Mouse (Mus musculus) layer of hippocampus, postnatal 10 days (tissue): ENCODE data around the gene Dusp2. TPM values are rescaled to one million over a fixed set of nuclear protein-coding genes. Genes with fewer than 3 reads are reported as not detected.

Experiments
- total RNA-seq, 2 experiments: library from RNA; stranded (reverse); gene quantifications; 2 replicates each; pipeline ENCODE4 v1.2.3; 2021

Gene Dusp2
- total RNA-seq, 2 experiments from 2014 or later: 3.1 to 3.7 TPM

Other genes starting within 250 kb of the Dusp2 start
- gene Ncaph, start 202.2 kb upstream of the Dusp2 start, total RNA-seq: 1 to 10 TPM; 7.6 to 7.9 TPM
- 1 to 10 TPM; 4.1 to 4.5 TPM for gene Itpripl1, start 192.7 kb upstream of the Dusp2 start, total RNA-seq
- under 1 TPM; 0.31 to 0.53 TPM for gene 1810024B03Rik, start 127.9 kb upstream of the Dusp2 start, total RNA-seq
- gene Snrnp200, start 127.8 kb upstream of the Dusp2 start, total RNA-seq: 10 to 100 TPM; 76.9 to 81.5 TPM
- gene Ciao1, start 88.3 kb upstream of the Dusp2 start, total RNA-seq: 10 to 100 TPM; 63.6 to 64.1 TPM
- 100 to 1,000 TPM; 119 to 121 TPM for gene Tmem127, start 88.3 kb upstream of the Dusp2 start, total RNA-seq
- gene Stard7, start 65.9 kb upstream of the Dusp2 start, total RNA-seq: 100 to 1,000 TPM; 169 to 186 TPM
- gene Astl, start 2.5 kb downstream of the Dusp2 start, total RNA-seq: not detected
- gene Adra2b, start 27.0 kb downstream of the Dusp2 start, total RNA-seq: under 1 TPM; 0.23 to 0.29 TPM
- gene Gpat2, start 89.0 kb downstream of the Dusp2 start, total RNA-seq: not detected
- gene Fahd2a, start 108.4 kb downstream of the Dusp2 start, total RNA-seq: 10 to 100 TPM; 11.5 to 17.6 TPM
- 10 to 100 TPM; 53.9 to 57.9 TPM for gene Kcnip3, start 185.9 kb downstream of the Dusp2 start, total RNA-seq
- gene Prom2, start 205.3 kb downstream of the Dusp2 start, total RNA-seq: under 1 TPM; 0.07 to 0.14 TPM